Mouse (Mus musculus) heart, adult 18-20 months (tissue): ENCODE measurements at regions not wholly inside any gene's neighbourhood (a gene's known extent, or its start where the extent isn't known, plus 50 kb on each side); places are given as distances from the start of the nearest gene placed in this dataset.

ENCODE experiments used
- DNase-seq, 2 experiments: peaks; one replicate each; pipeline ENCODE4 v3.0.0; 2021 to 2022; ENCODE audit warnings: mixed read lengths in 1 of 2

- DNase-seq: peak; percentile 37 to 43
These were observed 105.8 kb upstream of the 4933415F23Rik start for GRCm38 (mm10) chr1:23207843-23208242.

GRCm38 (mm10) chr1:23207024-23207423 is 105.0 kb upstream of the 4933415F23Rik start:
- DNase-seq: no peak

GRCm38 (mm10) chr1:23202511-23203435 is 100.7 kb upstream of the 4933415F23Rik start:
- DNase-seq: peak; percentile 57 to 67

DNA sequence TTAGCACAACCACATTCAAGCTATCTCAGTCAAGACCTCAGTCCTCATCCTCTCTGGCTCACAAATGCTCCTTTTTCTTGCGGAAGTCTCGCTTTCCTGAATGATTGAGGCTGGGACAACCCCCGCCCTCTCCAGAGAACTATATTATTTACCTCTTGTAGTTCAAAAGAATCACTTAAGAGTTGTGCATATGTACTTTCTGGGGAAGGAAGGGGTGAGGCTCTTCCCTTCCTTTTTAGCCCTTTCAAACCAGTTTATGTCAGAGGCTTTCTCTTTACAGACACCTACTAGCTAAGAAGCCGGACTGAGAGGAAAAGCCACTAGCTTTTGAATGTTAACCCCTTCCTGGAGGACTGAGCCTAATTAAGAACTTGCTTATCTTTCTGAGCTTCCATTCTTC is 98.4 kb upstream of the 4933415F23Rik start:
- peak; percentile 20 to 63 for DNase-seq

DNA sequence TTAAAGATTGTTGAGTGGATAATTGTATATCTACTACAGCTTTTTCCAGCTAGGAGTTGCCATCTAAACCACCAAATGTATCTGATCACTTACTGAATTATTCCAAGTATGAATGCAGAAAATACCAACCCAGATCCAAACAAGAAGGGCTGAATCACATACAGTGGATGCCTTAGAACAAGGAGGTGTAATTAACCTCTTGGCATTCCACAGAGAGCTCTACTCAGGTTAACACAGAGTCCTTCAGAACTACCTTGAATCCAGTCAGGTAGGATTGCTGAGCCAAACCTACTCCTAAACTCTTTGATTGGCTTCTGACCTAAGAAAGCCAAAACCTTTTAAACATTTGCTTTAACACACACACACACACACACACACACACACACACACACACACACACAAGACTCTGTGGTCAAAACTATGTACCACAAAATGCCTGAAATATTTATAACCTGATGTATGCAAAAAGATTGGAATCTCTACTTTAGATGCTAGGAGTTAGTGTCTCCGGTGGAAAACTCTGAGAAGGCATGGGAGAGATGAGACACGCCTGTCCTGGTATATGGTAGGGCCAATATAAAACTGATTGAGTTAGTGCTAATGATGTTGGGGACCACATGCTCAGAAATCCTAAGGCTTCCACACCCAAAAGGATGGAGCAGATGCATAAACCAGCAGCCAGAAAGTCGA is 88.4 kb upstream of the 4933415F23Rik start:
- DNase-seq: no peak

DNA sequence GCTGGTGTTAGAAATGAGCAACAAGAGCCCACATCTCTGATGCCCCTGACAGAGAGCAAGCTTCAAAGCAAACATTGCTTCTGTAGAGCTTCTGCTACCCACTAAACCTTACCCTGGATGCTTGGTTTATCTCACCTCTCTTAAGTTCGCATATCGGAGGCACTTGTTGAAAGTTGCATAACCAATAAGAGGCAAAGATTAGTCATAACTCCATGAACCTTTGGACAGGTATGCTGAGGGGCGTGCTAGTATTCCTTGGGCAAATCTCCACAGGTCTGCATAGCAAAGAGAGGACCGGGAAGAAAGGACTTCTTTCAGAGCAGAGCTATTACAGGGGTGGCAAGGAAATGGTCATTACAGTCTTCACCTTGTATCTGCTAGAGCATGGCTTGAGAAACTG is 87.7 kb upstream of the 4933415F23Rik start:
- DNase-seq: no peak

DNA sequence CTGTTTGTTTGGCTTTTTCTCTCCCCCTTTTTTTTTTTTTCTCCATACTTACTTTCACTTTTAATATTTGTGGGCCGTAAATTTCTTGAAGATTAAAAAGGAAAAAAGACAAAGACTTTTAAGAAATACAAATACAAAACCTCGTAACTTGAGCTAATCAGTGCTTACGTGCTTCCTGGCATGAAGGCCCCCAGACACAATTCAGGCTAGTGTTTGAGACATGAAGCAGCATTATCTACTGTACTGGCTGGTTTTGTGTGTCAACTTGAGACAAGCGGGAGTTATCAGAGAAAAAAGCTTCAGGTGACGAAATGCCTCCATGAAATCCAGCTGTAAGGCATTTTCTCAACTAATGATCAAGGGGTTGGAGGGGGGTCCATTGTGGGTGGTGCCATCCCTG is 86.2 kb upstream of the 4933415F23Rik start:
- DNase-seq: peak; percentile 28 to 51

DNA sequence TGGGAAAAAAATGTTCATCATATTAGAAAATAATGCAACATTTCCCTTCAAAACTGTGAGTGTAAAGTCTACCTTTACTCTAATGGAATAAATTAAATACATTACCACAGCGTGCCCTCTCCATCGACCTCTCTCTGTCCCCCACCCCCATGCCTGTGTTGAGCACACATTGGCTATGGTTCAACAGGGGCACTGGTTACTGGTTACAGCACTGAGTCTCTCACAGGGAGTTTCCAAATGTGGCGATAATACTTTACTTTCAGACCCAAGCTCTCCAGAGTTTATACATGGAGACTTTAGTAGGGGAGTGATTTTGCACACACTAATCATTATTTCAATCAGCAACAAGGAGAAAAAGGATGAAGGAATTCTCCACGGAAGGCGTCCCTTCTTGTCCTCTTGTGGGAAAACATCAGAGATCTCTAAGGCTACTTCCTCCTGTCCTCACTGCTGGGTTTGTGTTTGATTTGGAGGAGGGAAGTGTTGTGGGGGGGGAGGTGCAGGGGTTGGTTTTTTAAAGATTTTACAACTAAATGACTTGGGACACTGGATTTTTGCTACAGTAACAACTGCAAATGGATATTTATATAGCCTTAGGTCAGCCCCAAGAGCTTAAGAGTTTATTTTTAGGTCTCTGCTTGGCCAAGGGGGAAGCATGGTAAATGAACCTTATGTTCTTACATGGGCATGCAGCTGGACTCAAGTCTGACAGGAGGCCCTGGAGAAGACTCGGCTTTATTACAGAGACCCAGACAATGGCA is 85.6 kb upstream of the 4933415F23Rik start:
- DNase-seq: peak; percentile 49 to 65

- DNase-seq: peak; percentile 40 to 72
These were observed 82.7 kb upstream of the 4933415F23Rik start for GRCm38 (mm10) chr1:23184728-23185127.

GRCm38 (mm10) chr1:23182541-23182940 is 80.5 kb upstream of the 4933415F23Rik start:
- no peak for DNase-seq

GRCm38 (mm10) chr1:23178335-23178974 is 76.4 kb upstream of the 4933415F23Rik start:
- DNase-seq: no peak

- peak in 1 of 2 experiments; percentile 15 for DNase-seq
These were observed 72.0 kb upstream of the 4933415F23Rik start for GRCm38 (mm10) chr1:23174022-23174421.

- DNase-seq: peak; percentile 42 to 48
These were observed 71.2 kb upstream of the 4933415F23Rik start for GRCm38 (mm10) chr1:23173054-23173802.

GRCm38 (mm10) chr1:23171336-23171735 is 69.3 kb upstream of the 4933415F23Rik start:
- no peak for DNase-seq

DNA sequence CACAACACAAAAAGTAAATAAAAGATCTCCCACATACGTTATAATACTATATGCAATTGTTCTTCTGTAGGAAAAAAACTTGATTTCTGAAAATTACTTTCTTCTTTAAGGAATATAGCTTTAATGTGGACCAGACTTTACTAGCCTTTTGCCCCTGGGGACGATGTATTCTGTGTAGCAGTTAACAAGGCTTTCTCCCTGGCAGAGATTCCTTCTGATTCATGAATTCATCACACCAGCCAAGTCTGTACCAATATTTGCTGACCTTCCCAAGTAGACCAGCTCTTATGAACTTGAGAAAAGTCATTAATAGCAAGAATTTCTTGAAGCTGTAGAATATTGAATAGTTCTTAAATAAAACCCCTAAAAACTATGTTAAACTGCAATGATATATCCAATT is 68.7 kb upstream of the 4933415F23Rik start:
- no peak for DNase-seq

- DNase-seq: peak in 1 of 2 experiments; percentile 16
These were observed 66.5 kb upstream of the 4933415F23Rik start for GRCm38 (mm10) chr1:23168504-23168903.

DNA sequence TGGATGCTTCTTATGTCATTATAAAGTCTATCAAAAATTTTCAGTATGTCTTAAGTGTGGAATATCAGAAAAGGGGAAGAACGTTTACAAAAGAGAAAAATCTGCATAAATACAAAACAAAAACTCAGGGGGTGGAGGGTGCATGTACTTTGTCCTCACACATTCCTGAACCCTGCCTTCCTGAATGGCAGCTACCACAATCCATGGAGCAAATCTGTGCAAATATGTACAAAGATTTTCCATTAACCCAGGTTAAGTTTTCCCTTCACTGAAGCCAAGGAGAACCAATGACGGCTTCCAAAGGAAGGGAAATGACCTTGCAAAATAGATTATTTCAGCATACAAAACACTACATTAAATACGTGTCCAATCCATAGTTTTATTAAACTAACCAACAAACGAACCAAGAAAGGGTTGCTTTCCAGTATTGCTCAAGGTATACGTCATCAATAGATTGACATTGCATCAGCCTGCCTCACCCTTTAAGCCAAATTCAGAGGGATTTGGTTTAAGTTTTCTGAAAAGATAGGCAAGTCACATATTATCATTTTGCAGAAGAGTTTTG is 61.4 kb upstream of the 4933415F23Rik start:
- DNase-seq: no peak

GRCm38 (mm10) chr1:23162766-23163165 is 60.7 kb upstream of the 4933415F23Rik start:
- DNase-seq: no peak
